Mouse (Mus musculus) embryonic facial prominence, embryonic 13.5 days (tissue): ENCODE results near the gene Acads. TPM values are rescaled to one million over a fixed set of nuclear protein-coding genes. Genes with fewer than 3 reads are reported as not detected.

Experiments
- ATAC-seq: fragments of 200-750 bp; cut with Nextera tagmentation; 2 replicates; pipeline ENCODE4 v1.8.0; 2017; ENCODE audit warnings: low read depth; ENCODE audit not compliant: insufficient number of reproducible peaks, insufficient read depth, low FRiP score, low TSS enrichment
- H3K27ac ChIP-seq: fragments of 300-500 bp; sonication (generic); 2 replicates; pipeline ENCODE4 v1.5.1; 2015; ENCODE audit warnings: moderate library complexity, mild to moderate bottlenecking, inconsistent platforms
- H3K27me3 ChIP-seq: fragments of 300-500 bp; sonication (generic); 2 replicates; pipeline ENCODE4 v1.6.1; 2015; ENCODE audit warnings: mild to moderate bottlenecking, inconsistent platforms
- H3K36me3 ChIP-seq: fragments of 300-500 bp; sonication (generic); 2 replicates; pipeline ENCODE4 v1.6.1; 2015; ENCODE audit warnings: mild to moderate bottlenecking, inconsistent platforms
- H3K4me1 ChIP-seq: fragments of 300-500 bp; sonication (generic); 2 replicates; pipeline ENCODE4 v1.6.1; 2015; ENCODE audit warnings: inconsistent platforms
- H3K4me2 ChIP-seq: fragments of 300-500 bp; sonication (generic); 2 replicates; pipeline ENCODE4 v1.6.1; 2015; ENCODE audit warnings: moderate library complexity, mild to moderate bottlenecking, inconsistent platforms
- H3K4me3 ChIP-seq: fragments of 300-500 bp; sonication (generic); 2 replicates; pipeline ENCODE4 v1.5.1; 2015; ENCODE audit warnings: mild to moderate bottlenecking, inconsistent platforms
- H3K9ac ChIP-seq: fragments of 300-500 bp; sonication (generic); 2 replicates; pipeline ENCODE4 v1.6.1; 2015; ENCODE audit warnings: mild to moderate bottlenecking, inconsistent platforms
- H3K9me3 ChIP-seq: fragments of 300-500 bp; sonication (generic); 2 replicates; pipeline ENCODE4 v1.6.1; 2016; ENCODE audit warnings: inconsistent platforms
- WGBS: fragments of 180-500 bp; shearing (Covaris S2); methylation state at CpG from one replicate; pipeline ENCODE4 v1.1.7; 2015; ENCODE audit warnings: mixed read lengths; 5-methylcytosine and 5-hydroxymethylcytosine counted together
- polyA plus RNA-seq: library from polyadenylated mRNA; unstranded; fragments of >200 nt; fragmentation: Nextera tagmentation; extraction: Ambion mirVana; gene quantifications from 2 replicates; pipeline ENCODE4 v1.2.1, GENCODE M21; 2015

Gene Acads
- polyA plus RNA-seq, 1 experiment from 2014 or later, result 52.5 TPM

DNA sequence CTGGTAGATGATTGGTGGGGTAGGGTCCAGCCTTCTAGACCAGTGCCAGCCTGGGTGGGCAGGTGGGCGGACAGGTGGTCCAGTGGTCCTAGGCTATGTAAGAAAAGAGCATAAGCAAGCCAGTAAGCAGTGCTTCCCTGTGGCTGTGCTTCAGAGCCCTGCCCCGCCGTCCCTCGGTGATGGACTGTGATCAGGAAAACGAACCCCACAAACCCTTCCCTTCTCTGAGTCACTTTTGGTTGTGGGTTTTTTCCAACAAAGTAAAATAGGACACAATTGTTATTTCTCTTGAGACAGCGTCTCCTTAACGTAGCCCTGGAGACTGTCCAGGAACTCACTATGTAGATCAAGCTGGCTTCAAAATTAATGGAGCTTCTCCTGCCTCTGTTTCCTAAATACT is 55.8 kb downstream of the Acads start:
- 92% methylated on average over 7 of the region's 7 CpGs for WGBS
- H3K4me1 ChIP-seq, result 0 out of 2 replicates have a peak, but pooled peaks cover 5% of the 10 kb centered on the region
- H3K27me3 ChIP-seq, result no peaks in the 10 kb centered on the region

DNA sequence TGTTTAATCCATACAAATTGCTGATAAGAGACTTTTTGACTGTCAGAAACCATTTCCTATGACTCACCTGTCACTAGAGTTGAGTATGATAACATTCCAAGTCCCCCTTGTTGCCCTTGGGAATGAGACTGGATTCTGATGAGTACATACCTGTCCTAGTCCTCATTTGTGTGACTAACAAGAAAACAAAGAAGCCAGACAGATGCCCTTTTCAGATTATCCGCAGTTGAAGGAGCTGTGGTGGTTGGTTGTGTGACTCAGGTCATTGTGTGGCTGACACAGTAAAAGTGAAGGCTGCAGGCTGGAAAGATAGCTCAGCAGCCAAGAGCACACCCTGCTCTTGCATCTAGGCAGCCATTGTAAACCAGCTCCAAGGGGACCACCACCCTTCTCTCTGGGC is 56.6 kb downstream of the Acads start:
- Histone ChIP-seq H3K4me2 (no peak overlapping the region), H3K4me1 (0 out of 2 replicates have a peak, but pooled peaks cover 6% of the 10 kb centered on the region), H3K4me3 (no peak overlapping the region), H3K27ac (no peak overlapping the region), H3K9me3 (no peaks in the 10 kb centered on the region), H3K36me3 (peaks cover 16% of the 10 kb centered on the region), H3K9ac (no peak overlapping the region), H3K27me3 (no peaks in the 10 kb centered on the region)
- ATAC-seq, result no peak
- 87% methylated on average over 1 of the region's 1 CpGs for WGBS

More for the DNA sequence above, 55.8 kb downstream of the Acads start:
- no peak for ATAC-seq
- H3K4me2 ChIP-seq, result no peak overlapping the region
- peaks cover 21% of the 10 kb centered on the region for H3K36me3 ChIP-seq
- H3K27ac ChIP-seq, result no peak overlapping the region
- no peaks in the 10 kb centered on the region for H3K9me3 ChIP-seq
- H3K9ac ChIP-seq, result no peak overlapping the region
- no peak overlapping the region for H3K4me3 ChIP-seq

DNA sequence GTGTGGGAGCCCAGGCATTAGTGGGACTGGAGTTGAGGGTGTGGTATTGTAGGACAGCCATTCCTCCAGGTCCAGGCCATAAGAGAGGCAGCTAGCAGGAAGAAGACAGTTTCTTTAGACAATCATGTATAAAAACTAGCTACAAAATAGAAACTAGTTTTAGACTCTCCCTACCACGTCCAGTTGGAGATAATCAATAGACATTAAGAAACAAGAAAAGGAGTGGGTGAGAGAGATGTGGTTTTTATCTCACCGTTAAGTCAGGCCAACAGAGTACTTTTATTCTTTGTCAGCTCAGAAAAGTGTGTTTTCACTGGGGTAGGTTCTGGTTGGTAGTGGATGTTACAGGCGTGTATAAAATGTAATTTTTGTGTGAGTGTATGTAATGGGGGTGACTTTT is 58.2 kb downstream of the Acads start:
- Histone ChIP-seq H3K9me3 (no peaks in the 10 kb centered on the region), H3K4me3 (no peak overlapping the region), H3K27me3 (no peaks in the 10 kb centered on the region), H3K4me1 (0 out of 2 replicates have a peak, but pooled peaks cover 6% of the 10 kb centered on the region), H3K36me3 (peaks cover 16% of the 10 kb centered on the region), H3K27ac (no peak overlapping the region), H3K9ac (no peak overlapping the region), H3K4me2 (no peak overlapping the region)
- 91% methylated on average over 3 of the region's 3 CpGs for WGBS
- no peak for ATAC-seq

Other genes starting within 250 kb of the Acads start
- 3.0 and 4.0 TPM in 2 replicates for gene Oasl2, start 222.4 kb downstream of the Acads start, polyA plus RNA-seq
- 0.48 and 0.56 TPM in 2 replicates for gene Oasl1, start 196.1 kb downstream of the Acads start, polyA plus RNA-seq
- 69.2 and 72.6 TPM in 2 replicates for gene 2210016L21Rik, start 177.2 kb downstream of the Acads start, polyA plus RNA-seq
- gene Hnf1a, start 148.3 kb downstream of the Acads start, polyA plus RNA-seq, result 0.26 TPM in 1 of 2 replicates, not detected in the other
- 18.2 and 18.6 TPM in 2 replicates for gene Sppl3, start 108.2 kb downstream of the Acads start, polyA plus RNA-seq
- gene Gm10401, start 21.1 kb downstream of the Acads start, polyA plus RNA-seq, result 44.5 TPM in 2 replicates
- gene Unc119b, start 15.6 kb upstream of the Acads start, polyA plus RNA-seq, result 43.5 and 44.4 TPM in 2 replicates
- 73.4 and 79.0 TPM in 2 replicates for gene Mlec, start 38.8 kb upstream of the Acads start, polyA plus RNA-seq
- 1.3 and 2.0 TPM in 2 replicates for gene Cabp1, start 75.0 kb upstream of the Acads start, polyA plus RNA-seq
- 83.5 and 88.1 TPM in 2 replicates for gene Pop5, start 116.5 kb upstream of the Acads start, polyA plus RNA-seq
- 129 and 136 TPM in 2 replicates for gene Rnf10, start 153.6 kb upstream of the Acads start, polyA plus RNA-seq
- 42.5 and 43.2 TPM in 2 replicates for gene Coq5, start 160.3 kb upstream of the Acads start, polyA plus RNA-seq
- 1,732 and 1,829 TPM in 2 replicates for gene Dynll1, start 181.7 kb upstream of the Acads start, polyA plus RNA-seq
- 343 and 378 TPM in 2 replicates for gene Srsf9, start 207.8 kb upstream of the Acads start, polyA plus RNA-seq
- gene Gatc, start 221.8 kb upstream of the Acads start, polyA plus RNA-seq, result 31.1 and 32.1 TPM in 2 replicates
- 58.0 and 64.4 TPM in 2 replicates for gene Triap1, start 221.9 kb upstream of the Acads start, polyA plus RNA-seq
- gene Cox6a1, start 229.6 kb upstream of the Acads start, polyA plus RNA-seq, result 786 and 801 TPM in 2 replicates